Mouse (Mus musculus) monocyte, adult 59 days (primary cell): ENCODE measurements around the gene Gm4027. TPM values are rescaled to one million over a fixed set of nuclear protein-coding genes. Genes with fewer than 3 reads are reported as not detected.

ENCODE experiments used
- total RNA-seq, 2 experiments: library from RNA; stranded (reverse); gene quantifications; one replicate each; pipeline ENCODE4 v1.2.4; 2023

Gene Gm4027
- total RNA-seq: not detected

DNA sequence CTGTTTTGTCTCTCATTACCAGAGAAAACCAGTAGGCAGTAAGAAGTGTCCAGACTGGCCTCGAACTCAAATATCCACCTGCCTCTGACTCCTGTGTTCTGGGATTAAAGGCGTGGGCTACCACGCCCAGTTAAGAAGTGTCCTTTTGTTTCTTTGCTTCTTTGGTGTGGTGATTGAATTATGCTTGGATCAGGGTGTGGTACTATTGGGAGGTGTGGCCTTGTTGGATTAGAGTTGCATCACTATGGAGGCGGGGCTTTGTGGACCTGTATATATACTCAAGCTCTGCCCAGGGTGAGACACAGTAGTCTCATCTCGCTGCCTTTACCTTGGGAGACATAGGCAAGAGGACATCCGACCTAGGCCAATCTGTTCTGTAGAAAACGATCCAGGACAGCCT, at the start of gene Gm4027:
Gm4027 (plus strand) TSS at position 301 of the 400 bp plus-strand sequence.

GRCm38 (mm10) chr12:87602388-87602787, 16.3 kb upstream of the Gm4027 start, which contains the start of gene Oog1:
TSS of gene Oog1 (plus strand) at chr12:87602688.

GRCm38 (mm10) chr12:87644520-87644919, 25.9 kb downstream of the Gm4027 start, which contains the start of gene Gm16381:
TSS of gene Gm16381 (minus strand) at chr12:87644620.

Other genes with a start within 250 kb of the Gm4027 start
- 100 to 1,000 TPM; 131 to 147 TPM for gene Sptlc2, start 230.5 kb upstream of the Gm4027 start, total RNA-seq
- 10 to 100 TPM; 41.1 to 49.8 TPM for gene Slirp, start 175.0 kb upstream of the Gm4027 start, total RNA-seq
- gene Alkbh1, start 174.9 kb upstream of the Gm4027 start, total RNA-seq: 10 to 100 TPM; 32.7 to 32.8 TPM
- 10 to 100 TPM; 66.5 to 74.1 TPM for gene Snw1, start 146.6 kb upstream of the Gm4027 start, total RNA-seq
- not detected for gene Gm5788, start 124.1 kb upstream of the Gm4027 start, total RNA-seq
- gene Gm8300, start 104.6 kb upstream of the Gm4027 start, total RNA-seq: not detected
- not detected for gene Oog1, start 16.2 kb upstream of the Gm4027 start, total RNA-seq
- gene Gm16381, start 25.8 kb downstream of the Gm4027 start, total RNA-seq: not detected
- not detected for gene Gm21319, start 156.9 kb downstream of the Gm4027 start, total RNA-seq
- not detected for gene Gm21936, start 176.6 kb downstream of the Gm4027 start, total RNA-seq
- not detected for gene BB287469, start 197.7 kb downstream of the Gm4027 start, total RNA-seq
- not detected for gene Gm2001, start 223.5 kb downstream of the Gm4027 start, total RNA-seq